Mouse (Mus musculus) erythroblast, embryonic 14.5 days (primary cell): ENCODE data around the gene Ssxb1. TPM values are rescaled to one million over a fixed set of nuclear protein-coding genes. Genes with fewer than 3 reads are reported as not detected.
"Not testable (repeated sequence)": the region's sequence is repeated elsewhere in the genome, so short reads cannot be mapped to it uniquely, and the experiment has no call there.

Experiments used
- H3K27me3 ChIP-seq: 2 replicates; pipeline ENCODE4 v1.6.1; 2012; ENCODE audit warnings: inconsistent platforms; ENCODE audit not compliant: control insufficient read depth
- H3K36me3 ChIP-seq: 2 replicates; pipeline ENCODE4 v1.6.1; 2012; ENCODE audit warnings: mild to moderate bottlenecking, inconsistent platforms; ENCODE audit not compliant: control insufficient read depth
- H3K4me1 ChIP-seq: 2 replicates; pipeline ENCODE4 v1.6.1; 2012; ENCODE audit warnings: inconsistent platforms; ENCODE audit not compliant: control insufficient read depth
- H3K4me3 ChIP-seq: replicated peaks from 2 replicates; pipeline ENCODE3; 2012; ENCODE audit warnings: moderate library complexity, mild to moderate bottlenecking, inconsistent platforms
- H3K9me3 ChIP-seq: 2 replicates; pipeline ENCODE4 v1.6.1; 2012; ENCODE audit warnings: low read length, inconsistent platforms, mixed read lengths; ENCODE audit not compliant: control insufficient read depth
- polyA plus RNA-seq: library from polyadenylated mRNA; stranded (reverse); fragments of >175 nt; gene quantifications from 2 replicates; pipeline ENCODE4 v1.2.3, GENCODE M21; 2012

Gene Ssxb1
- polyA plus RNA-seq, result not detected in 2 replicates

DNA sequence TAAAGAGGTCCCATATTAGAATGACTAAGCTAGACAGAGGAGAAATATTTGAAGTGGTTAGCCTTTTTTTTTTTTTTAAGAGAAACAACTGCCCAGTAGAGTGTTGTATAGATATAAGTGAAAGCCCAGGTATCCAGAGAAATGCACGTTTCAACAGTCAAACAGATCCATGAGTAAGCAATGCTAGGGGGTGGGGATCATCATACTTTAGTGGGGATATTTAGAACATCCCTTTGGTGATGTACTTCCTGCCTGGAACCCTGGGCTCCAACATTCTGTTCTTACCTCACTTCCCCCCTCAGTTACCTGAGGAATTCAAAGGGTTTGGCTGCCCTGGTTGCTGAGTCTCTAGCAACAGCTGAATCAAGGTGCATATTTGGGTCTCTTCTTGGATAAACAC is at the start of gene Ssxb1:
Ssxb1 (plus strand) TSS at position 301 of the 400 bp plus-strand sequence.
- H3K36me3 ChIP-seq, H3K4me1 ChIP-seq, H3K9me3 ChIP-seq, H3K27me3 ChIP-seq, H3K4me3 ChIP-seq: not testable (repeated sequence)

GRCm38 (mm10) chrX:8366678-8367077 is 46.4 kb upstream of the Ssxb1 start, which contains the start of gene Ssxb9:
TSS of gene Ssxb9 (plus strand) at chrX:8366978.
- H3K9me3 ChIP-seq, H3K36me3 ChIP-seq, H3K4me3 ChIP-seq, H3K4me1 ChIP-seq, H3K27me3 ChIP-seq: not testable (repeated sequence)

GRCm38 (mm10) chrX:8461626-8462025 is 48.5 kb downstream of the Ssxb1 start, which contains the start of gene Ssxb2:
TSS of gene Ssxb2 (minus strand) at chrX:8461726.
- not testable (repeated sequence) for H3K36me3 ChIP-seq, H3K27me3 ChIP-seq, H3K9me3 ChIP-seq

More at GRCm38 (mm10) chrX:8461626-8462025, 48.5 kb downstream of the Ssxb1 start, which contains the start of gene Ssxb2:
- H3K4me1 ChIP-seq, H3K4me3 ChIP-seq: not testable (repeated sequence)

Other genes starting within 250 kb of the Ssxb1 start
- 0.32 and 0.50 TPM in 2 replicates for gene Tbc1d25, start 237.1 kb upstream of the Ssxb1 start, polyA plus RNA-seq
- 0.47 and 0.57 TPM in 2 replicates for gene Ebp, start 219.8 kb upstream of the Ssxb1 start, polyA plus RNA-seq
- gene Porcn, start 206.8 kb upstream of the Ssxb1 start, polyA plus RNA-seq, result 0.05 and 0.06 TPM in 2 replicates
- 4.6 and 6.7 TPM in 2 replicates for gene Ftsj1, start 160.9 kb upstream of the Ssxb1 start, polyA plus RNA-seq
- gene Slc38a5, start 142.2 kb upstream of the Ssxb1 start, polyA plus RNA-seq, result 21.1 and 28.4 TPM in 2 replicates
- gene Ssxb10, start 85.9 kb upstream of the Ssxb1 start, polyA plus RNA-seq, result not detected in 2 replicates
- not detected in 2 replicates for gene Ssxb9, start 46.3 kb upstream of the Ssxb1 start, polyA plus RNA-seq
- gene Ssxb2, start 48.4 kb downstream of the Ssxb1 start, polyA plus RNA-seq, result not detected in 2 replicates
- not detected in 2 replicates for gene Gm14459, start 111.6 kb downstream of the Ssxb1 start, polyA plus RNA-seq
- not detected in 2 replicates for gene Ssxb6, start 134.9 kb downstream of the Ssxb1 start, polyA plus RNA-seq
- not detected in 2 replicates for gene Ssxb3, start 178.5 kb downstream of the Ssxb1 start, polyA plus RNA-seq